Comparison of ENCODE assay signal across 8 mouse cellular contexts in genomic region chr10:121475672-121476146, GRCm38 (mm10). TPM values are rescaled to one million over a fixed set of nuclear protein-coding genes. Genes with fewer than 3 reads are reported as not detected.
DNase-seq lines count a peak whose midpoint lies in the region; ATAC-seq lines count a peak whose summit lies in the region.

No protein-coding gene starts in this region.

- H3K9ac ChIP-seq in embryonic facial prominence, embryonic 13.5 days: peak overlapping the region; percentile 94
- peak overlapping the region; percentile 99 for H3K9ac ChIP-seq in heart, embryonic 16.5 days (ENCODE audit: low read length)
- peak overlapping the region; percentile 90 for H3K9ac ChIP-seq in stomach, embryonic 14.5 days (replicated peaks; ENCODE audit: low read depth, low read length)

- H3K4me2 ChIP-seq in embryonic facial prominence, embryonic 13.5 days: peak overlapping the region; percentile 75
- peak overlapping the region; percentile 76 for H3K4me2 ChIP-seq in heart, embryonic 16.5 days (ENCODE audit: low read depth, low read length)
- H3K4me2 ChIP-seq in stomach, embryonic 14.5 days (replicated peaks; ENCODE audit: low read depth, low read length): peak overlapping the region; percentile 72

- no peaks in the 10 kb centered on the region for H3K36me3 ChIP-seq in embryonic facial prominence, embryonic 13.5 days
- H3K36me3 ChIP-seq in heart, embryonic 16.5 days (ENCODE audit: control insufficient read depth, insufficient read depth): no peaks in the 10 kb centered on the region
- H3K36me3 ChIP-seq in stomach, embryonic 14.5 days (ENCODE audit: control insufficient read depth, insufficient read depth, low read length): no peaks in the 10 kb centered on the region

- no peaks in the 10 kb centered on the region for H3K9me3 ChIP-seq in embryonic facial prominence, embryonic 13.5 days
- no peaks in the 10 kb centered on the region for H3K9me3 ChIP-seq in heart, embryonic 16.5 days (replicated peaks; ENCODE audit: control insufficient read depth, low read length)
- H3K9me3 ChIP-seq in stomach, embryonic 14.5 days (ENCODE audit: control insufficient read depth, low read depth, low read length): no peaks in the 10 kb centered on the region

- 0% methylated on average over 45 of the region's 45 CpGs for WGBS in embryonic facial prominence, embryonic 13.5 days
- under 1% methylated on average over 45 of the region's 45 CpGs for WGBS in heart, embryonic 16.5 days
- WGBS in stomach, embryonic 14.5 days: under 1% methylated on average over 44 of the region's 45 CpGs

- H3K4me3 ChIP-seq in embryonic facial prominence, embryonic 13.5 days: peak overlapping the region; percentile 92
- H3K4me3 ChIP-seq in heart, embryonic 16.5 days (ENCODE audit: low read length): peak overlapping the region; percentile 97
- peak overlapping the region; percentile 93 for H3K4me3 ChIP-seq in stomach, embryonic 14.5 days (ENCODE audit: low read depth, low read length)

- ATAC-seq in embryonic facial prominence, embryonic 13.5 days (ENCODE audit: insufficient number of reproducible peaks, insufficient read depth, low FRiP score, low TSS enrichment, low read depth): peak; percentile 21; the same call in 1 of the 2 replicates
- ATAC-seq in heart, embryonic 16.5 days (replicated peaks; ENCODE audit: extremely low read depth, insufficient read depth, low FRiP score): peak; percentile 39
- ATAC-seq in megakaryocyte, adult 5-6 weeks (ENCODE audit: poor library complexity, severe bottlenecking): peak; percentile 8
- peak; percentile 55 for ATAC-seq in stomach, embryonic 14.5 days (ENCODE audit: insufficient number of reproducible peaks, insufficient read depth, low FRiP score, low read depth)

- peaks cover 41% of the 10 kb centered on the region for H3K4me1 ChIP-seq in embryonic facial prominence, embryonic 13.5 days
- peaks cover 39% of the 10 kb centered on the region for H3K4me1 ChIP-seq in heart, embryonic 16.5 days (ENCODE audit: control insufficient read depth, insufficient read depth, low read length)
- H3K4me1 ChIP-seq in stomach, embryonic 14.5 days (ENCODE audit: control insufficient read depth, insufficient read depth, low read length): peaks cover 33% of the 10 kb centered on the region

- H3K27ac ChIP-seq in embryonic facial prominence, embryonic 13.5 days: peak overlapping the region; percentile 91
- peak overlapping the region; percentile 92 for H3K27ac ChIP-seq in heart, embryonic 16.5 days (ENCODE audit: low read length)
- peak overlapping the region; percentile 86 for H3K27ac ChIP-seq in stomach, embryonic 14.5 days (ENCODE audit: low read length)

- H3K27me3 ChIP-seq in embryonic facial prominence, embryonic 13.5 days: no peaks in the 10 kb centered on the region
- H3K27me3 ChIP-seq in heart, embryonic 16.5 days (ENCODE audit: control insufficient read depth, insufficient read depth, low read length): no peaks in the 10 kb centered on the region
- no peaks in the 10 kb centered on the region for H3K27me3 ChIP-seq in stomach, embryonic 14.5 days (ENCODE audit: control insufficient read depth, insufficient read depth, low read length)

- DNase-seq in A20 (ENCODE audit: low read depth, low spot score): peak; percentile 71
- peak; percentile 51 for DNase-seq in adrenal gland, adult 8-10 months
- peak; percentile 82 for DNase-seq in kidney, postnatal 14 days
- DNase-seq in retina, postnatal 1 day: no peak

RNA-seq across cellular contexts. Expression of gene Rassf3, which starts 0.4 kb away (rescaled TPM):
- total RNA-seq in adrenal gland, adult 8-10 months (2022): 10 to 100 TPM; 36.3 to 54.6 (median 44.0) TPM
- 17.7 and 20.8 TPM in 2 replicates for polyA plus RNA-seq in embryonic facial prominence, embryonic 13.5 days (2015; fragmentation: Nextera tagmentation; extraction: Ambion mirVana)
- 24.1 and 24.8 TPM in 2 replicates for polyA plus RNA-seq in heart, embryonic 16.5 days (2015; fragmentation: Nextera tagmentation; extraction: Ambion mirVana)
- 65.7 and 65.8 TPM in 2 replicates for total RNA-seq in megakaryocyte, adult 5-6 weeks (2015)
- 56.4 and 56.8 TPM in 2 replicates for total RNA-seq in megakaryocyte, adult 5-6 weeks (2017)
- polyA plus RNA-seq in stomach, embryonic 14.5 days (2014; fragmentation: Nextera tagmentation; extraction: Ambion mirVana): 19.4 and 20.7 TPM in 2 replicates
